Mouse (Mus musculus) liver, postnatal 0 days (tissue): ENCODE data around the gene Col4a3. TPM values are rescaled to one million over a fixed set of nuclear protein-coding genes. Genes with fewer than 3 reads are reported as not detected.

ENCODE experiments used
- ATAC-seq: fragments of 200-750 bp; cut with Nextera tagmentation; 2 replicates; pipeline ENCODE4 v1.8.0; 2017; ENCODE audit warnings: mild to moderate bottlenecking, moderate library complexity
- DNase-seq: peaks from one replicate; pipeline ENCODE4 v3.0.0-alpha.2; 2016
- H3K27ac ChIP-seq: fragments of 300-500 bp; sonication (generic); 2 replicates; pipeline ENCODE4 v1.5.1; 2014; ENCODE audit warnings: antibody characterized with exemption, moderate library complexity, mild to moderate bottlenecking, low read depth
- H3K27me3 ChIP-seq: fragments of 300-500 bp; sonication (generic); 2 replicates; pipeline ENCODE4 v1.6.1; 2014; ENCODE audit warnings: low read length, control low read depth, mixed read lengths; ENCODE audit not compliant: insufficient read depth
- H3K36me3 ChIP-seq: fragments of 300-500 bp; sonication (generic); replicated peaks from 2 replicates; pipeline ENCODE4 v1.6.1; 2014; ENCODE audit warnings: mild to moderate bottlenecking, control low read depth, low read length, moderate library complexity, mixed read lengths; ENCODE audit not compliant: insufficient read depth
- H3K4me1 ChIP-seq: fragments of 300-500 bp; sonication (generic); 2 replicates; pipeline ENCODE4 v1.6.1; 2014; ENCODE audit warnings: antibody characterized with exemption, mild to moderate bottlenecking, control low read depth; ENCODE audit not compliant: insufficient read depth
- H3K4me2 ChIP-seq: fragments of 300-500 bp; sonication (generic); 2 replicates; pipeline ENCODE4 v1.6.1; 2014; ENCODE audit warnings: low read depth, mild to moderate bottlenecking, low read length, moderate library complexity, mixed read lengths
- H3K4me3 ChIP-seq: fragments of 300-500 bp; sonication (generic); 2 replicates; pipeline ENCODE4 v1.5.1; 2014; ENCODE audit warnings: low read depth, low read length
- H3K9ac ChIP-seq: fragments of 300-500 bp; sonication (generic); replicated peaks from 2 replicates; pipeline ENCODE4 v1.6.1; 2014; ENCODE audit warnings: mild to moderate bottlenecking, moderate library complexity
- H3K9me3 ChIP-seq: fragments of 300-500 bp; sonication (generic); 2 replicates; pipeline ENCODE4 v1.6.1; 2016; ENCODE audit warnings: mild to moderate bottlenecking, control low read depth, low read length, mixed read lengths
- CTCF ChIP-seq: sonication (generic); IDR thresholded peaks from 2 replicates; pipeline ENCODE4 v1.5.1; 2016; ENCODE audit warnings: antibody characterized with exemption, low read depth
- EP300 ChIP-seq: IDR thresholded peaks from 2 replicates; pipeline ENCODE4 v1.6.1; 2016; ENCODE audit warnings: antibody characterized with exemption, low read depth, mild to moderate bottlenecking
- WGBS: fragments of 180-500 bp; shearing (Covaris S2); extraction: QIAGEN DNeasy Blood & Tissue Kit; methylation state at CpG from one replicate; pipeline ENCODE4 v1.1.7; 2014; ENCODE audit not compliant: insufficient replicate concordance; 5-methylcytosine and 5-hydroxymethylcytosine counted together
- polyA plus RNA-seq: library from polyadenylated mRNA; unstranded; fragments of >200 nt; fragmentation: Nextera tagmentation; extraction: Ambion mirVana; gene quantifications from 2 replicates; pipeline ENCODE4 v1.2.1, GENCODE M21; 2015

Col4a3 gene
- polyA plus RNA-seq, 1 experiment from 2014 or later, result 0.27 TPM

DNA sequence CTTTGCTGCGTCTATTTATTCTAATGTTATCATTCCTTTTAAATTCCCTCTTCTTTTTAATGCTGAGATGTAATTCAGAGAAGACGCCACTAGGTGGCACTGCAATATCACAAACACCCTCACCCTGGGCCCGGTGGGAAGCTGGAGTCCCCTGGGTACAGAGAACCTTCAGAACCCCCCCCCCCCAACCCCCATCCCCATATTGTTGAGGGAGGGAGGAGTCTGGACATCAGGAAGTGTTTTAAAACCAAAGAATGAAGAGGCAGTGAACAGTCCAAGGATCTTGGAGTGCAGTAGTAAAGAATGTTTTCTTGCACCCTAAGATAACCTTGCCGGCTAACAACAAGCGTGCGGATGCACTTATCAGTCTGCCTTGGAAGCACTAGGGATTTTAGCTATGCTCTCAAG lies 32.3 kb upstream of the Col4a3 start:
- peak; percentile 51 for DNase-seq
- H3K27ac ChIP-seq, result no peak overlapping the region
- no peak for ATAC-seq
- TF ChIP-seq EP300 (no peak), CTCF (peak; percentile 75)
- H3K4me2 ChIP-seq, result no peak overlapping the region
- no peaks in the 10 kb centered on the region for H3K27me3 ChIP-seq
- no peaks in the 10 kb centered on the region for H3K36me3 ChIP-seq
- WGBS, result 35% methylated on average over 6 of the region's 6 CpGs
- H3K9ac ChIP-seq, result no peak overlapping the region
- no peak overlapping the region for H3K4me3 ChIP-seq
- no peaks in the 10 kb centered on the region for H3K4me1 ChIP-seq
- H3K9me3 ChIP-seq, result no peaks in the 10 kb centered on the region

GRCm38 (mm10) chr1:82554889-82555288 lies 31.8 kb upstream of the Col4a3 start:
- Histone ChIP-seq H3K27ac (no peak overlapping the region), H3K36me3 (no peaks in the 10 kb centered on the region), H3K27me3 (no peaks in the 10 kb centered on the region), H3K9ac (no peak overlapping the region), H3K4me1 (no peaks in the 10 kb centered on the region), H3K9me3 (no peaks in the 10 kb centered on the region), H3K4me3 (no peak overlapping the region), H3K4me2 (no peak overlapping the region)
- WGBS, result 41% methylated on average over 5 of the region's 5 CpGs
- TF ChIP-seq CTCF (no peak), EP300 (no peak)
- DNase-seq (no peak), ATAC-seq (no peak)

DNA sequence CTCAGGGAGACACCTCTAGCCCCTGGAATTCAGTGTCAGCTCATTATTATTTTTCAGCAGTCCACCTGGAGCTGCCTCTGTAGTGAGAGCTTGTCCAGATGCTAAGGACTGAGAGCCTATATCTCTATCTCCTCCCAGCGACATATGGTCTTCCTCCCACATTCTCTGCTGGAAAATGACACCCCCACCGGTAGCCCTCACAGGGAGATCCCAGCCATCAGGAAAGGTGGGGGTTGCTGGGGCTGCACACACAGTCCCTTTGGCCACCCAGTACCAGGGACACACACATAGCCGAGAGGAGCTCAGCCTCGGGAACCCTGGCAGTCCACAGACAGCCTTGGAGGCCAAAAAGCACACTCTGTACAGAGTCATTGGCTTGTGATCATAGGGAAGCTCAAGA lies 26.5 kb upstream of the Col4a3 start:
- Histone ChIP-seq H3K4me2 (no peak overlapping the region), H3K27me3 (no peaks in the 10 kb centered on the region), H3K4me1 (no peaks in the 10 kb centered on the region), H3K4me3 (no peak overlapping the region), H3K9me3 (no peaks in the 10 kb centered on the region), H3K36me3 (no peaks in the 10 kb centered on the region), H3K27ac (no peak overlapping the region), H3K9ac (no peak overlapping the region)
- TF ChIP-seq EP300, result no peak
- WGBS, result 61% methylated on average over 4 of the region's 4 CpGs
- DNase-seq (no peak), ATAC-seq (no peak)

DNA sequence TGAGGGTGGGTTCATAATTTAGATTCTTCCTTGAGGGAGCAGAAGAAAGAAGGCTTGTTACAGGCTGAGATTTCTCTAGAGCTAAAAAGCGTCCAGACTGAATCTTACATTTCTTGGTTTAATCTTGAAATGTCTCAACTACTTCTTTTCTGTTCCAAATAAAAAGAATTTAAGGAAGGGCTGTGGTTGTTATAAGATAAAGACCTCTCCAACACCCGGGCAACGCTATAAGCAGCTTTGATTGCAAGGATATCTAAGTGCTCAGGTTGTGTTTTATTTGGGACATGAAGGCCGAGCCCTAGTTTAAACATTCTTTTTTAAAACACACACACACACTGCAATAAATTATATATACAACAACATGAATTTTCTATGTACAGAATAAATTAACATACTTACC lies 17.3 kb upstream of the Col4a3 start:
- no peaks in the 10 kb centered on the region for H3K9me3 ChIP-seq
- H3K9ac ChIP-seq, result no peak overlapping the region
- DNase-seq, result no peak
- no peaks in the 10 kb centered on the region for H3K4me1 ChIP-seq
- no peaks in the 10 kb centered on the region for H3K36me3 ChIP-seq
- H3K27me3 ChIP-seq, result no peaks in the 10 kb centered on the region
- no peak for ATAC-seq
- no peak overlapping the region for H3K4me3 ChIP-seq
- TF ChIP-seq CTCF (no peak), EP300 (no peak)
- no peak overlapping the region for H3K27ac ChIP-seq
- no peak overlapping the region for H3K4me2 ChIP-seq
- WGBS, result 55% methylated on average over 4 of the region's 4 CpGs

DNA sequence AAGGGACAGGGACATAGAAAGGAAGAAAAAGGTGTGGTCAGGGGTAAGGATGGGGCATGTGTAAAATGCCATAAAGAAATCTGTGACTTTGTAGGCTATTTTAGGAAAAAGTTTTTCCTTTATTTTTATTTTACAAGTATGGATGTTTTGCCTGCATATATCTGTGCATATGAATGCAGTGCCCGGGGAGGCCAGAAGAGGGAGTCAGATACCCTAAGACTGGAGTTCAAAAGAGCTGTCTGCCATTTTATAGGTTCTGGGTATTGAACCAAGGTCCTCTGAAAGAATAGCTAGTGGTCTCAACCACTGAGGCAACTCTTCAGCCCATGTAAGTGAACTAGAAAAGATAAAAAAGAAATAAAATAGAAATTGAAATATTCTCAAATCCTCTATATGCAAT lies 15.0 kb upstream of the Col4a3 start:
- no peak for ATAC-seq

DNA sequence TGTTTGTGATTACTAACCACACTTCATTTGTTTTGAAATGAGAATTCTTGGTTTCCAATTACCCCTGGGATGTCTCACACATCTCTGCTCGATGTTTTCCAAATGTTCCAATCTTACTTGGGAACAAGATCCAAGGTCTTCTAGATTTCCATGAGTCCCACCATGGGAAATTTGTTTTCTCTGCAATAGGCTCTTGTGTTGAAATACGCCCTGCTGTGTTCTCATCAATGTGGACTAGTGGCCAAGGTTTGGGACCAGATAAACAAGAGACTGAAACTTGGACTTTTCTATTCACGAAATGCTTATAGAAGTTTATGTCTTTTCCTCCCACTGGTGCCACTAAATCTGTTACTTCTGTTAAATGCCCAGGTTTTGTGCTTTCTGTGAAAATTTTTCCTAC lies 11.0 kb upstream of the Col4a3 start:
- H3K4me1 ChIP-seq, result no peaks in the 10 kb centered on the region
- DNase-seq (no peak), ATAC-seq (no peak)
- no peak overlapping the region for H3K9ac ChIP-seq
- no peak overlapping the region for H3K4me3 ChIP-seq
- no peaks in the 10 kb centered on the region for H3K27me3 ChIP-seq
- H3K27ac ChIP-seq, result no peak overlapping the region
- WGBS, result 80% methylated on average over 3 of the region's 3 CpGs
- no peaks in the 10 kb centered on the region for H3K9me3 ChIP-seq
- H3K36me3 ChIP-seq, result no peaks in the 10 kb centered on the region
- TF ChIP-seq EP300, result no peak
- no peak overlapping the region for H3K4me2 ChIP-seq

More for the DNA sequence above, 15.0 kb upstream of the Col4a3 start:
- H3K9ac ChIP-seq, result no peak overlapping the region
- H3K4me2 ChIP-seq, result no peak overlapping the region
- no peaks in the 10 kb centered on the region for H3K9me3 ChIP-seq
- DNase-seq, result no peak
- H3K27ac ChIP-seq, result no peak overlapping the region
- WGBS, result 36% methylated on average over 1 of the region's 1 CpGs
- H3K27me3 ChIP-seq, result no peaks in the 10 kb centered on the region
- TF ChIP-seq CTCF (peak; percentile 57), EP300 (no peak)
- no peak overlapping the region for H3K4me3 ChIP-seq
- H3K36me3 ChIP-seq, result no peaks in the 10 kb centered on the region
- no peaks in the 10 kb centered on the region for H3K4me1 ChIP-seq

DNA sequence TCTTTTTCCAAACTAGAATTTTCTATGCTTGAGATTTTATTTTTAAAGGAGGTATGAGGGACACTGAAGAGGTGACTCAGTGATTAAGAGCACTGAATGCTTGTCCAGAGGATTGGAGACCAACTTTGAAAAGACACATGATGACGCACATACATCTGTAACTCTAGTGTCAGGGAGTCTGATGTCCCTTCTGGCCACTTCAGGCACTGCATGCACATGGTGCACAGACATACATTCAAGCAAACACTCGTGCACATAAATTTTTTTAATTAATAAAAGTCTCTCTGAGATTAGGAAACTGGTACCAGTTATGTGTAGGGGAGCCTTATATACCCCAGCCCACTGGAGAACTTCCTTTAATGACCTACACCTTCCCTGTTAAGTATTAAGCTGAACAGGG lies 10.5 kb upstream of the Col4a3 start:
- no peak overlapping the region for H3K4me2 ChIP-seq
- H3K27ac ChIP-seq, result no peak overlapping the region
- no peak overlapping the region for H3K4me3 ChIP-seq
- no peak overlapping the region for H3K9ac ChIP-seq
- DNase-seq, result no peak
- H3K36me3 ChIP-seq, result no peaks in the 10 kb centered on the region
- H3K27me3 ChIP-seq, result no peaks in the 10 kb centered on the region
- no peaks in the 10 kb centered on the region for H3K9me3 ChIP-seq
- no peak for TF ChIP-seq CTCF
- TF ChIP-seq EP300, result no peak
- no peak for ATAC-seq
- H3K4me1 ChIP-seq, result no peaks in the 10 kb centered on the region
- 63% methylated on average over 2 of the region's 2 CpGs for WGBS
